Mouse (Mus musculus): ENCODE measurements at regions not wholly inside any gene's neighbourhood (a gene's known extent, or its start where the extent isn't known, plus 50 kb on each side); places are given as distances from the start of the nearest gene placed in this dataset.

DNA sequence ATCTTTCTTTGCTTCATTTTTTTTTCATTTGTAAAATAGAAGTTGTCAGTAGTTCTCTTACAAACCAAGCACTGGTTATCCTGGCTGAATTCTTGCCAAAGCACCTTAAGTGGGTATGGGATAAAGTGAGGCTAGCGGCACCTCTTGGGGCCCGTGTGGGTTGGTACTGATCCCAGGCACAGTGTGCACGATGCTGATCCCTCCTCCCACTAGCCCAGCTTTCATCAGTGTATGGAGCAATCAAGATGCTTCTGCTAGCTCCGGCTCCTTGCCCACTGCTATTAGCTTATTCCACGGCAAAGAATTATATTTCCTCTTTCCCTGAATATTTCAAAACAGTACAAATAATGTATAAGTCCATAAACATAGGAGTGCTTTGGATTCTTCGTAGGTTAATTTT, 307.4 kb upstream of the Npvf start:
- WGBS: 71% methylated on average over 6 of the region's 6 CpGs
- no peak for DNase-seq
- Histone ChIP-seq H3K36me3 (ENCODE audit: control insufficient read depth, insufficient read depth, low read length) (no peaks in the 10 kb centered on the region), H3K4me1 (ENCODE audit: control insufficient read depth, insufficient read depth, low read length) (no peaks in the 10 kb centered on the region), H3K27me3 (replicated peaks; ENCODE audit: control insufficient read depth, insufficient read depth, low read length) (no peaks in the 10 kb centered on the region), H3K27ac (ENCODE audit: insufficient read depth, low read depth, low read length) (no peak overlapping the region), H3K4me3 (ENCODE audit: insufficient read depth, low read depth, low read length) (no peak overlapping the region)
- TF ChIP-seq CTCF (conservative IDR thresholded peaks at IDR 0.05; ENCODE audit: insufficient read depth, insufficient read length, low read depth, low read length) (no peak), POLR2A (IDR thresholded peaks at IDR 0.05; ENCODE audit: low read depth, low read length) (no peak)

GRCm38 (mm10) chr6:50968546-50968945, 314.3 kb upstream of the Npvf start:
- Histone ChIP-seq H3K4me3 (ENCODE audit: insufficient read depth, low read depth, low read length) (no peak overlapping the region), H3K27me3 (replicated peaks; ENCODE audit: control insufficient read depth, insufficient read depth, low read length) (no peaks in the 10 kb centered on the region), H3K36me3 (ENCODE audit: control insufficient read depth, insufficient read depth, low read length) (no peaks in the 10 kb centered on the region), H3K27ac (ENCODE audit: insufficient read depth, low read depth, low read length) (no peak overlapping the region), H3K4me1 (ENCODE audit: control insufficient read depth, insufficient read depth, low read length) (peaks cover 4% of the 10 kb centered on the region; the same call in 1 of the 2 replicates)
- 97% methylated on average over 5 of the region's 5 CpGs for WGBS
- DNase-seq: no peak
- TF ChIP-seq CTCF (conservative IDR thresholded peaks at IDR 0.05; ENCODE audit: insufficient read depth, insufficient read length, low read depth, low read length) (no peak), POLR2A (IDR thresholded peaks at IDR 0.05; ENCODE audit: low read depth, low read length) (no peak)

DNA sequence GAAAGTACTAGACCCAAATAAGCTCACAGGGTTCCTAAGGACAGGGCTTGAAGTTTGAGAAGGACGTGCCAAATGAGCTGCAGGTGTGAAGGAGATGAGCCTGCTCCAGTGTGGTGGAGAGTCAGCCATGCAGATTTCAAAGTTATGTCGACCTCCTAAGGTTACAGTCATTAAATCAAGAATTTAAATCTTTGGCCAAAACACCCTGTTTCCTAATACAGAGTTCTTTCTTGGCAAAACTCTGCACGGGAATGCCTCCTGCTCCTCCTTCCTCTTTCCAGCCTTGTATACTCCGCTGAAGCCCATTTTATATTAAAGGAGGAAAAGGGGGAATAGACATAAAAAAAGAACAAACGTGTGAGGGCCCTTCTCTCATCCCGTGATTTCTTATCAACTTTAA, 315.1 kb upstream of the Npvf start:
- no peak for TF ChIP-seq POLR2A (IDR thresholded peaks at IDR 0.05; ENCODE audit: low read depth, low read length)
- TF ChIP-seq CTCF (conservative IDR thresholded peaks at IDR 0.05; ENCODE audit: insufficient read depth, insufficient read length, low read depth, low read length): no peak
- Histone ChIP-seq H3K27ac (ENCODE audit: insufficient read depth, low read depth, low read length) (no peak overlapping the region), H3K27me3 (replicated peaks; ENCODE audit: control insufficient read depth, insufficient read depth, low read length) (no peaks in the 10 kb centered on the region), H3K4me1 (ENCODE audit: control insufficient read depth, insufficient read depth, low read length) (peaks cover 4% of the 10 kb centered on the region; the same call in 1 of the 2 replicates), H3K4me3 (ENCODE audit: insufficient read depth, low read depth, low read length) (no peak overlapping the region), H3K36me3 (ENCODE audit: control insufficient read depth, insufficient read depth, low read length) (no peaks in the 10 kb centered on the region)
- WGBS: 17% methylated on average over 6 of the region's 6 CpGs
- no peak for DNase-seq

DNA sequence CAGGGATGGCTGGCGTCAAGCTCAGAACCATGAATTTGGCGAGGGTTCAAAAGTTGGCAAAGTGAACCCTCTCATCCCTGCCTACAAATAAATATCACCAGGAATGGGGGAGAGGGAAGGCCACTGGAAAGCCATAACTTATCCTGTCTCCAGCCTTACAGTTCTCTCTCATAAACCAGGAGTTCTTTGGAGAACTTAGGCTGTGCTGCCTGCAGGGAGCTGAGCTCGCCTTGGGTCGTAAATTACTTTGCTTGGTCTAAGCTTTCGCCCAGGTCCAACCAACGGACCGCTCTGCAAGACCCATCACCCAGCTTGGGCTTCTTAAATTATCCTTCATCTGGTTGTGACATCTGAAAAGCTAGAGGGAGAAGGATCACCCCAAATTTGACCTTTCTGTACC, 315.8 kb upstream of the Npvf start:
- TF ChIP-seq POLR2A (IDR thresholded peaks at IDR 0.05; ENCODE audit: low read depth, low read length) (no peak), CTCF (conservative IDR thresholded peaks at IDR 0.05; ENCODE audit: insufficient read depth, insufficient read length, low read depth, low read length) (no peak)
- peaks cover 4% of the 10 kb centered on the region; the same call in 1 of the 2 replicates for H3K4me1 ChIP-seq (ENCODE audit: control insufficient read depth, insufficient read depth, low read length)
- DNase-seq: no peak
- 24% methylated on average over 7 of the region's 7 CpGs for WGBS
- no peaks in the 10 kb centered on the region for H3K27me3 ChIP-seq (replicated peaks; ENCODE audit: control insufficient read depth, insufficient read depth, low read length)
- H3K27ac ChIP-seq (ENCODE audit: insufficient read depth, low read depth, low read length): no peak overlapping the region
- H3K4me3 ChIP-seq (ENCODE audit: insufficient read depth, low read depth, low read length): no peak overlapping the region
- H3K36me3 ChIP-seq (ENCODE audit: control insufficient read depth, insufficient read depth, low read length): no peaks in the 10 kb centered on the region

- Histone ChIP-seq H3K36me3 (ENCODE audit: control insufficient read depth, insufficient read depth, low read length) (no peaks in the 10 kb centered on the region), H3K4me3 (ENCODE audit: insufficient read depth, low read depth, low read length) (no peak overlapping the region), H3K4me1 (ENCODE audit: control insufficient read depth, insufficient read depth, low read length) (peaks cover 4% of the 10 kb centered on the region; the same call in 1 of the 2 replicates), H3K27ac (ENCODE audit: insufficient read depth, low read depth, low read length) (no peak overlapping the region), H3K27me3 (replicated peaks; ENCODE audit: control insufficient read depth, insufficient read depth, low read length) (no peaks in the 10 kb centered on the region)
- TF ChIP-seq CTCF (conservative IDR thresholded peaks at IDR 0.05; ENCODE audit: insufficient read depth, insufficient read length, low read depth, low read length) (no peak), POLR2A (IDR thresholded peaks at IDR 0.05; ENCODE audit: low read depth, low read length) (no peak)
- WGBS: 50% methylated on average over 8 of the region's 8 CpGs
- no peak for DNase-seq
Observed at GRCm38 (mm10) chr6:50970770-50971169, 316.5 kb upstream of the Npvf start.

DNA sequence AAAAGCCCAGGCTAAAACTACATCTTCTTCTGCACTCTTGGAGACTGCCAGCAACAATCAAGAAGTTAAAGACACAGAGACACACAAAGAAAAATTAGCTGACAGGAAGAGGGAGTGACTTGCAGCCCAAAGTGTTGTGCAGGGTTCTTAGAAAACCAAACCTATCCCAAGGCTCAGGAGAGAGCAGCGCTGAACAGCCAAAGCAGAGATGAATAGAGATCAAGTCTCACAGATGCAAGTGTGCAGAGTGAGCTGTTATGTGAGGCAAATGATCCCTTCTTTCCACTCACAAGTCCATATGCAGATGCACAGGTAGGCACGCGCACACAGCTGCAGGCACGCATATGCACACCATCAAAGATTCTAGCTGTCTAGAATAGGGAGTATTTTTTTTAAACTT, 318.0 kb upstream of the Npvf start:
- DNase-seq: no peak
- WGBS: 51% methylated on average over 4 of the region's 4 CpGs
- Histone ChIP-seq H3K36me3 (ENCODE audit: control insufficient read depth, insufficient read depth, low read length) (no peaks in the 10 kb centered on the region), H3K27me3 (replicated peaks; ENCODE audit: control insufficient read depth, insufficient read depth, low read length) (no peaks in the 10 kb centered on the region), H3K4me1 (ENCODE audit: control insufficient read depth, insufficient read depth, low read length) (peaks cover 9% of the 10 kb centered on the region), H3K4me3 (ENCODE audit: insufficient read depth, low read depth, low read length) (no peak overlapping the region), H3K27ac (ENCODE audit: insufficient read depth, low read depth, low read length) (peak overlapping the region; percentile 42)
- TF ChIP-seq CTCF (conservative IDR thresholded peaks at IDR 0.05; ENCODE audit: insufficient read depth, insufficient read length, low read depth, low read length) (no peak), POLR2A (IDR thresholded peaks at IDR 0.05; ENCODE audit: low read depth, low read length) (no peak)

DNA sequence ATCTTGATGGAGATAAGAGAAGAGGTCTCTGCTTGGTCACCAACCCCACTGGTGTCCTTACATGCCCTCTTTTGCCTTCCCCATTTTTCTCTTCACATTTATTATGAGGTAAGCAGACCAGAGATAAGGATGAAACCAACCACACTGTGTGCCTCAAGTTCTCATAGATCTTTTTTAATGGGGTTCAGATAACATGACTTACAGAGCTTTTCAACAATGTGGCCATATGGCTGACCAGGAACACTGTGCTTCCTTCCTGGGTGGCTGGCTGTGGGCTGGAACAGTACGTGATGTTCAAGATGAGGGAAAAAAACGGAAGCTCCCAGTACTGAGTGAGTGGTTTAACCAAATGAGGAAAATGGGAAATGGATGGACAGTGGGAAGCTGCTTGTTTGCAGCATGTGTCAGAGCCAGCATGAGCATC, 319.0 kb upstream of the Npvf start:
- TF ChIP-seq POLR2A (IDR thresholded peaks at IDR 0.05; ENCODE audit: low read depth, low read length) (no peak), CTCF (conservative IDR thresholded peaks at IDR 0.05; ENCODE audit: insufficient read depth, insufficient read length, low read depth, low read length) (no peak)
- Histone ChIP-seq H3K4me3 (ENCODE audit: insufficient read depth, low read depth, low read length) (no peak overlapping the region), H3K4me1 (ENCODE audit: control insufficient read depth, insufficient read depth, low read length) (peaks cover 9% of the 10 kb centered on the region), H3K27ac (ENCODE audit: insufficient read depth, low read depth, low read length) (peak overlapping the region; percentile 78), H3K36me3 (ENCODE audit: control insufficient read depth, insufficient read depth, low read length) (no peaks in the 10 kb centered on the region), H3K27me3 (replicated peaks; ENCODE audit: control insufficient read depth, insufficient read depth, low read length) (no peaks in the 10 kb centered on the region)
- peak; percentile 69 for DNase-seq
- 70% methylated on average over 2 of the region's 2 CpGs for WGBS

DNA sequence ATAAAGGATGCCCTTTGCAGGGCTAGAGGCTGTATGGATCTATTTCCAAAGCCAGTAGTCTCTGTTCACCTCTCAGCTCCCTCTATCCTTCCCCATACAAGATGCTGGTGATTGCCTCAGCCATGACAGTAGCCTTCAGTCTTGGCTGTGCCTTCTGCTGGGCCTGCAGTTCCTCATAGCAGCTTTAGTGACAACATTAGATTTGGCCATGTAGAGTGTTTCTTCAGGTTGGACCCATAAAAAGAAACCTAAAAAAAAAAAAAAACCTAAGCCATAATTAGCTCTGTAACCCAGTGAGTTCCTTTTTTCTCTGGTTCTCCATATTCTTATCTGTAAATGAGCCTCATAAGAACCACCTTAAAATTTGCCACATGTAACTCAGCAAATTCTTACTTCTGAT, 319.6 kb upstream of the Npvf start:
- TF ChIP-seq CTCF (conservative IDR thresholded peaks at IDR 0.05; ENCODE audit: insufficient read depth, insufficient read length, low read depth, low read length): no peak
- TF ChIP-seq POLR2A (IDR thresholded peaks at IDR 0.05; ENCODE audit: low read depth, low read length): no peak
- Histone ChIP-seq H3K4me1 (ENCODE audit: control insufficient read depth, insufficient read depth, low read length) (peaks cover 9% of the 10 kb centered on the region), H3K27ac (ENCODE audit: insufficient read depth, low read depth, low read length) (peak overlapping the region; percentile 78), H3K36me3 (ENCODE audit: control insufficient read depth, insufficient read depth, low read length) (no peaks in the 10 kb centered on the region), H3K27me3 (replicated peaks; ENCODE audit: control insufficient read depth, insufficient read depth, low read length) (no peaks in the 10 kb centered on the region), H3K4me3 (ENCODE audit: insufficient read depth, low read depth, low read length) (no peak overlapping the region)
- no peak for DNase-seq

All from kidney, adult 2 months (tissue).